Mouse (Mus musculus) kidney, postnatal 0 days (tissue): ENCODE data around the gene Asic2. TPM values are rescaled to one million over a fixed set of nuclear protein-coding genes. Genes with fewer than 3 reads are reported as not detected.

Source experiments
- ATAC-seq: fragments of 200-750 bp; cut with Nextera tagmentation; replicated peaks from 2 replicates; pipeline ENCODE4 v1.8.0; 2017; ENCODE audit warnings: low read depth, moderate number of reproducible peaks, moderate TSS enrichment, moderate library complexity; ENCODE audit not compliant: low FRiP score
- DNase-seq: peaks from one replicate; pipeline ENCODE4 v3.0.0-alpha.2; 2016; ENCODE audit warnings: low spot score
- H3K27ac ChIP-seq: fragments of 300-500 bp; sonication (generic); 2 replicates; pipeline ENCODE4 v1.5.1; 2014; ENCODE audit warnings: mild to moderate bottlenecking
- H3K27me3 ChIP-seq: fragments of 300-500 bp; sonication (generic); 2 replicates; pipeline ENCODE4 v1.6.1; 2014; ENCODE audit warnings: low read length, mixed read lengths; ENCODE audit not compliant: insufficient read depth
- H3K36me3 ChIP-seq: fragments of 300-500 bp; sonication (generic); 2 replicates; pipeline ENCODE4 v1.6.1; 2014; ENCODE audit warnings: low read length, mixed read lengths; ENCODE audit not compliant: insufficient read depth
- H3K4me1 ChIP-seq: fragments of 300-500 bp; sonication (generic); replicated peaks from 2 replicates; pipeline ENCODE4 v1.6.1; 2014; ENCODE audit warnings: antibody characterized with exemption, low read length, mixed read lengths; ENCODE audit not compliant: insufficient read depth
- H3K4me2 ChIP-seq: fragments of 300-500 bp; sonication (generic); 2 replicates; pipeline ENCODE4 v1.6.1; 2014; ENCODE audit warnings: mild to moderate bottlenecking, low read length, moderate library complexity, mixed read lengths
- H3K4me3 ChIP-seq: fragments of 300-500 bp; sonication (generic); replicated peaks from 2 replicates; pipeline ENCODE4 v1.5.1; 2014; ENCODE audit warnings: low read depth, low read length
- H3K9ac ChIP-seq: fragments of 300-500 bp; sonication (generic); 2 replicates; pipeline ENCODE4 v1.6.1; 2014; ENCODE audit warnings: low read depth, low read length
- H3K9me3 ChIP-seq: fragments of 300-500 bp; sonication (generic); replicated peaks from 2 replicates; pipeline ENCODE4 v1.6.1; 2016; ENCODE audit warnings: low read length, inconsistent platforms, mixed read lengths
- CTCF ChIP-seq: IDR thresholded peaks from 2 replicates; pipeline ENCODE4 v1.5.1; 2016; ENCODE audit warnings: antibody characterized with exemption, low read depth, mild to moderate bottlenecking, moderate library complexity
- WGBS: fragments of 180-500 bp; shearing (Covaris S2); extraction: QIAGEN DNeasy Blood & Tissue Kit; methylation state at CpG from one replicate; pipeline ENCODE4 v1.1.7; 2014; 5-methylcytosine and 5-hydroxymethylcytosine counted together
- polyA plus RNA-seq: library from polyadenylated mRNA; unstranded; fragments of >200 nt; fragmentation: Nextera tagmentation; extraction: Ambion mirVana; gene quantifications from 2 replicates; pipeline ENCODE4 v1.2.1, GENCODE M21; 2015

Gene Asic2
- polyA plus RNA-seq, 1 experiment from 2014 or later = 2.6 TPM

DNA sequence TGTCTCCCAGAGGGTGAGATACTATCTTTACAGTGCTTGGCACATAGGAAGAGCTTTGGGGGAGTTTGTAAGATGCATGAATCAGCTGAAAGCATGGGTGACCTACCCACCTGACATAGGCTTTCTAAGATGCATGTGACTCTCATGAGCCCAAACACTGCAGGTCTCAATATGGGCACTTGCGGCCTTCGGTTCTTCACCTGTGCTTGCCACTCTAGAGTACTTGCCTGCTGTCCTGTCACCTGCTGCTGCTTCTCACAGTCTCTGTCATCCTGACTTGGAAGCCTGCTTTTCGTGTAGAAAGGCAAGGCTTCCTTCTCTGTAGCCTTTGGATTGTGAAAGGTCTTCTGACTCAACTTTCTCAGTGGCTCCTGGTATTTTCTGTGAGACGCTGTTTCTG, 645.1 kb downstream of the Asic2 start:
- TF ChIP-seq CTCF = no peak
- Histone ChIP-seq H3K9ac (no peak overlapping the region), H3K4me2 (no peak overlapping the region), H3K27ac (no peak overlapping the region), H3K4me3 (no peak overlapping the region), H3K27me3 (no peaks in the 10 kb centered on the region), H3K4me1 (no peaks in the 10 kb centered on the region), H3K36me3 (no peaks in the 10 kb centered on the region), H3K9me3 (no peaks in the 10 kb centered on the region)
- no peak for ATAC-seq
- WGBS = 80% methylated on average over 4 of the region's 4 CpGs
- DNase-seq = no peak

DNA sequence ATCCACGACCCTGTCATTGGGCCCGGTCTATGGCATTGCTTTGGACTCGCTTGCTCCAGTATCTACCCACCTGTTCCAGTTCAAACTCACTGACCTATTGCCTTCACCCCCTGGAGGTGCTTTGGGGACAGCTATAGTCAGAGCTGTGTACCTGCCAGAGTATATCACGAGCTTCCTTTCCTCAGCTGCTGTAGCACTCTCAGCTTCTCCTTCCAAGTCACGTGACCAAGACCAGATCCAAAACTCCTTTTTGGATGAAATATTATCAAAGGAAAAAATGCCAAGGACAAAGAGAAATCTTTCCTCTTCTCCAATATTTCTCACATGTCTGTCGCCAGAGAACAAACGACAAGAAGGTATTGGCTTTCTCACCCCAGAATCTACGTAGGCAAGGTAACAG, 645.8 kb downstream of the Asic2 start:
- no peak overlapping the region for H3K9ac ChIP-seq
- 90% methylated on average over 8 of the region's 8 CpGs for WGBS
- TF ChIP-seq CTCF = no peak
- no peaks in the 10 kb centered on the region for H3K9me3 ChIP-seq
- H3K4me2 ChIP-seq = no peak overlapping the region
- H3K4me3 ChIP-seq = no peak overlapping the region
- H3K27ac ChIP-seq = no peak overlapping the region
- ATAC-seq = no peak
- no peaks in the 10 kb centered on the region for H3K36me3 ChIP-seq
- no peaks in the 10 kb centered on the region for H3K4me1 ChIP-seq
- no peak for DNase-seq
- no peaks in the 10 kb centered on the region for H3K27me3 ChIP-seq

DNA sequence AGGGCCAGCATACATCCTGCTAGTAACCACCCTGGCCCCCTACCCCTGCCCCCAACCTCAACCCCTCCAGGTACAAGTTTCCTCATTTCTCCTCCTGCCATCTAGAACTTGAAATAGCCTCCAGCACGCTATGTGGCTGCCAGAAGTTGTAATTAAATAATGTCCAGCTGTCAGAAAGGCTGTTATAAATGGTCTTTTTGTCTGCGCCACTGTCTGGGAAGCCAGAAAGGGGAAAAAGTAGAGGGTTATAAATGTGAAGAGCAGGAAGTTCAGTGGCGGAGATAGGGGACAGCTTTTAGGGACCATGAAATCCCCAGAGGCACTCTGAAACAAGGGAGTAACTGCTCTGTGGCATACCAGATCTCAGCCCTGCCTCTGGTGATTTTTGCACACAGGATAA, 678.2 kb downstream of the Asic2 start:
- H3K4me2 ChIP-seq = no peak overlapping the region
- DNase-seq = peak; percentile 76

DNA sequence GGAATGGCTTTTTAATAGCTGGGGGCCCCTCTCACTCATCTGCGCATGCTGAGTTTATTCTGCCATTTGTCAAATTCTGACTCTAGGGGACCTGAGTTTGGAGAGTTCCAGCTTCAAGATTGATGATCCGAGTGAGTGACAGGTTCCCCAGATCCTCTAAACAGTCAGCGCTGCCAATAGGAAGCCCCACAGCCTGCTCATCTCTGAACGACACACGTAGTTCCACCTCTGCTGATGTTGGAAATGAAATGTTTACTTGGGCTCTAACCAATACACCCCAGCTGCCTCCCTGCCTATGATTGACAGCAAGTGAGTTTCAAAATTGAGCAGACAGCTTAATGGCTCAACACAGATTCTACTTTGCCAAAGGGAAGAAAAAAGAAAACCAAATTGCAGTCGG, 685.1 kb downstream of the Asic2 start:
- Histone ChIP-seq H3K9me3 (no peaks in the 10 kb centered on the region), H3K9ac (no peak overlapping the region), H3K27me3 (no peaks in the 10 kb centered on the region), H3K36me3 (no peaks in the 10 kb centered on the region), H3K4me3 (no peak overlapping the region), H3K4me2 (no peak overlapping the region), H3K27ac (no peak overlapping the region), H3K4me1 (no peaks in the 10 kb centered on the region)
- ATAC-seq (no peak), DNase-seq (no peak)
- WGBS = 46% methylated on average over 6 of the region's 6 CpGs
- TF ChIP-seq CTCF = no peak

More for the DNA sequence above, 678.2 kb downstream of the Asic2 start:
- no peak for ATAC-seq
- Histone ChIP-seq H3K4me1 (no peaks in the 10 kb centered on the region; the same call in 1 of the 2 replicates), H3K4me3 (no peak overlapping the region), H3K27me3 (no peaks in the 10 kb centered on the region), H3K9ac (no peak overlapping the region), H3K36me3 (no peaks in the 10 kb centered on the region), H3K9me3 (no peaks in the 10 kb centered on the region), H3K27ac (no peak overlapping the region)
- 23% methylated on average over 3 of the region's 3 CpGs for WGBS
- TF ChIP-seq CTCF = no peak

DNA sequence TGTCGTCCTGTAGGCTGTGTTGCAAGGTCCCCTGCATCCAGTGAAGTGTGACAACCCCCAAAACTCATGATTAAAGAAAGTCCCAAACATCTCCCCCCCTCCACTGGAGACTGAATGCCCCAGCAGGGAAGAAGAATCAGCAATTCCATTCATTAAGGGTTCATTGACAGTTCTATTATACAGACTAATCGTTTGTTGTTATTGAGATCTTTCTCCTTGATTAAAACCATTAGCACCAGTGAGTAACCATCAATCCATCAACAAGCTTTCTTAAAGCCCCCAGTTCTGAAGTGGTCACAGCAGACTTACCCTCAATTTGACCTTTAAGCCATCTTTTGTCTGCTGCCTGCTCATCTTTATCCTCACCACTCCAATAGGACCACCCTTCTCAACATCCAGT, 688.2 kb downstream of the Asic2 start:
- H3K27me3 ChIP-seq = no peaks in the 10 kb centered on the region
- H3K36me3 ChIP-seq = no peaks in the 10 kb centered on the region
- H3K9me3 ChIP-seq = no peaks in the 10 kb centered on the region
- no peaks in the 10 kb centered on the region for H3K4me1 ChIP-seq
- WGBS = 26% methylated on average over 2 of the region's 2 CpGs
- H3K27ac ChIP-seq = no peak overlapping the region
- no peak overlapping the region for H3K4me2 ChIP-seq
- TF ChIP-seq CTCF = no peak
- H3K9ac ChIP-seq = no peak overlapping the region
- no peak overlapping the region for H3K4me3 ChIP-seq
- DNase-seq (no peak), ATAC-seq (no peak)

DNA sequence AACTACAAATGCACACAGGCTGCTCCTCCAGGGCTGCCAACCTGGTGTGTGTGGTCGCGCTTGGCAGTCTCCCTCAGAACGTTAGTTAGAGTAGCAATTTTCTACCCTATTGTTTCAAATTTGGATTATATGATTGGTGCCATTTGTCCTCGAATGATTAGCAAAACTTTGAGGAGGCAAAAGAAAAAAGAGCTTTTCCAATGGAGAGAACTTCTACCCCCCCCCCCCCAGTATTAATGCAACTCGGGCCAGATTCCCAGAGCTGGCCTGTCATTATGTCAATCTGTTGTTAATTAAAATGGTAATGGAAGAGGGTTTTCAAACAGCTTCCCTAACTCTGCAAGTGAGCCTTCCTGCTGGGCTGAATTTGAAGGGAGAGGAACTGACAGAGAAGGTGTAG, 690.9 kb downstream of the Asic2 start:
- H3K4me3 ChIP-seq = no peak overlapping the region
- H3K4me2 ChIP-seq = no peak overlapping the region
- WGBS = 67% methylated on average over 5 of the region's 5 CpGs
- no peaks in the 10 kb centered on the region for H3K27me3 ChIP-seq
- ATAC-seq = no peak
- H3K4me1 ChIP-seq = no peaks in the 10 kb centered on the region
- no peaks in the 10 kb centered on the region for H3K36me3 ChIP-seq
- no peak overlapping the region for H3K27ac ChIP-seq
- no peak for DNase-seq
- H3K9me3 ChIP-seq = no peaks in the 10 kb centered on the region
- H3K9ac ChIP-seq = no peak overlapping the region
- no peak for TF ChIP-seq CTCF

DNA sequence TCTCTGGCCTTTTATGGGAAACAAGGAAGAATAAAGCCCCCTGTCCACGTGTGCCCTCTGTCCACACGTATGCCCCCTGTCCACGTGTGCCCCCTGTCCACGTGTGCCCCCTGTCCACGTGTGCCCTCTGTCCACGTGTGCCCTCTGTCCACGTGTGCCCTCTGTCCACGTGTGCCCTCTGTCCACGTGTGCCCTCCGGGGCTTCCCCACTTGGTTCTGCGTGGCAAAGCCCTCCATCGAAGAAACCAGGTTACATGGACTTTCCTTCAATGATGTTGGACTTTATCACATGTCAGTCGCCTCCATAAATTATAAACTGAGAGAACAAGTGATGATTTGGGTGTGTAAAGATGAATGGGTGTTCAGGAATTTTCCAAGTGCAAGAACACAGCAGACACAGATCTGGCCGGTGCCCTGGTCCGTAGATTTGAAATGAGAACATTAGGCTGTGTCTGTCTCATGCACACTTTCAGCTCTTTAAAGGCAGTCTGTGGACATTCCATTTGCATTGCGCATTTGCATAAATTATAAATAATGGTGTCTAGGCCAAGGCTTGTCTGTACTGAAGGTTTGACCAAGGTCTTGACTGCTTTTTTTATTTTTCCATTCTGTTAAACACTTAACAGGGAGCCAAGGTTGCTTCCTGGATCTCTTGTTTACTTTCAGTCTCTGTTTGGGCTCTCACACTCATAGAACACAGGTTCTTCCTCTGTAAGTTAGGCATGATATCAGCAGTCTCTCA, 695.4 kb downstream of the Asic2 start:
- TF ChIP-seq CTCF = no peak
- Histone ChIP-seq H3K9ac (no peak overlapping the region), H3K9me3 (no peaks in the 10 kb centered on the region), H3K27me3 (no peaks in the 10 kb centered on the region), H3K36me3 (no peaks in the 10 kb centered on the region), H3K27ac (no peak overlapping the region), H3K4me3 (no peak overlapping the region), H3K4me1 (no peaks in the 10 kb centered on the region; the same call in 1 of the 2 replicates), H3K4me2 (no peak overlapping the region)
- DNase-seq (peak; percentile 76), ATAC-seq (no peak)
- WGBS = 81% methylated on average over 16 of the region's 16 CpGs
